Mouse (Mus musculus): ENCODE data around the gene Sbds.

Sbds gene

DNA sequence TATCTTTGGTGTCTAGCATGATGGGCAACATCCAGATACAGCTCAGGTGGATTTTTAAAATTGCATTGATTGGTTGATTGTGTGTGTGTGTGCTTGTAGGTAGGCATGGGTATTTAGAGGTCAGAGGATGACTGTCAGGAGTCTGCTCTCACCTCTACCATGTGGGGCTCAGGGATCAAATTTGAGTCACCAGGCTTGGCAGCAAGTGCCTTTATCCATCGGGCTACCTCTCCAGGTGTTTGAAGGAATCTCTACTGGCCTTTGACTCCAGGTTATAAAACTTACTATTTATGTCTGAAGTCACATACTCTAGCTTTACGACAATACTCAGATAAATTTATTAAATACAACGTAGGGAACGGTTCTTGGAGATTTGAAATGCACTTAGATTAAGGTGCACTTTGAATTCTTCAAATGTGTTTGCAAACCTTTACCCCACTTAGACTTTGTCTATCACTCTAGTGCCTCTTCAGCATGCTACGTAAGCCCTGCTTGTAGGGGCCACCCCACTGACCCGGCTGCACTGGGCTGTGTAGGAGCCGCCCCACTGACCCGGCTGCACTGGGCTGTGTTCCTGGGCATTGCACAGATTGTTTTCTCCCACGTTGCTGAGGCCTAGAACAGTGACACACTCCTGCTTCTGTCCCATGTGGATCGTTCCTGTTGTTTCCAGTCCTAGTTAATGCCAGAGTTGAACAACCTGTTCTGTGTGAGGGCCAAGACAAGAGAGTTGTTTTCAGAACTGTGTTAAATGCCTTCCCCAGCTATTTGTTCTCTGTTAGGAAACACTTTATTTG lies 54.9 kb downstream of the Sbds start:
- DNase-seq (ENCODE audit: low read depth, low spot score) = no peak

DNA sequence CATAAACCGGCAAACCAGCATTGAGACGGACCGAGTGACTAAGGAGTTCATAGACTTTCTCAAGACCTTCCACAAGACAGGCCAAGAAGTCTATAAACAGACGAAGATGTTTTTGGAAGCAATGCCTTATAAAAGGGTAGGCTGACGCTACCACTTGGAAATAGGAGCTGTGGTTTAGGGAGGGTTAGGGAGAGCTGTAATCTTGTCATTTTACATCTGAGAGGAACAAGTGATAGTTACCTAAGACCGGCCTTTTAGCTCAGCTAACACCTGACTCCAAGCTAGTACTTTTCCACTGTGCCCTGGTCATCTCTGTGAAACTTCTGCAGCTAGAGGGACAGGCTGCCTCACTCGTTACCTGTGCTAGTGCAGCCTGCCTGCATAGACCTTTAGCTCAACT lies 57.3 kb downstream of the Sbds start:
- no peak for DNase-seq (ENCODE audit: low read depth, low spot score)

DNA sequence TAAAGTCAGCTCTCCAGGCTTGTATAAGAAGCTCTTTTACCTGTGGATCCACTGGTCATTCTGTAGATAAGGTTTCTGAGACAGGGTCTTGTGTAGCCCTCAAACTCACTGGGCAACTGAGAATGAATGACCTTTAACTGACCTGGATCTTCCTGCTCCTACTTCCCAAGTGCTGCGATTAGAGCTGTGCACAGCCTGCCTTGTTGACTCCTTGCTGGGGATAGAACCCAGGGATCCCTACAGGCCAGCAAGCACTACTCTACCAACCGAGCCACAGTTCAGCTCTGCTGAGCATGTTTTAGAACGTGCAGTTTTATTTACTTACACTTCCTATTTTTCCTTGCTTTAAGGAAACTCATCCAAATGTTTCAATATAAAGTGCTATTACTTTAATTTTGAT lies 57.9 kb downstream of the Sbds start:
- DNase-seq (ENCODE audit: low read depth, low spot score) = no peak

DNA sequence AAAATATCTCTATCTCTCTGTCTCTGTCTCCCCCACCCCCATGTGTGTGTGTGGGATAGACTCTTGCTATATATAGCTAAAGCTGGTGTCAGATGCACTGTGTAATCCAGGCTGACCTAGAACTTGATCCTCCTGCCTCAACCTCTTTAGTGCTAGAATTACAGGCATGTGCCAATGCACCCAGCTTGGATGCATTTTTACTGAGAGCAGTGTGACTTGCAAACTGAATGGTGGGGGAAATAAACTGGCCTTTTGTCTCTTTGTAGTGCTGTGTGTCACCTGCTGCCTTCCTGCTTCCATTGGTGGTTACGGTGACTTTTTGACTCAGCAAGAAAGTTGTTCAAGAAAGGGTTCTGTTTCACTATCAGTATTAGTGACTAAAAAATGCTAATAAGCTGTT lies 59.0 kb downstream of the Sbds start:
- no peak for DNase-seq (ENCODE audit: low read depth, low spot score)

Data from c-Kit-negative CD71-positive TER-119-positive erythroid progenitor cells, embryonic 14.5 days (primary cell).